28 mouse cellular contexts compared by ENCODE assay signal in the genomic region with DNA sequence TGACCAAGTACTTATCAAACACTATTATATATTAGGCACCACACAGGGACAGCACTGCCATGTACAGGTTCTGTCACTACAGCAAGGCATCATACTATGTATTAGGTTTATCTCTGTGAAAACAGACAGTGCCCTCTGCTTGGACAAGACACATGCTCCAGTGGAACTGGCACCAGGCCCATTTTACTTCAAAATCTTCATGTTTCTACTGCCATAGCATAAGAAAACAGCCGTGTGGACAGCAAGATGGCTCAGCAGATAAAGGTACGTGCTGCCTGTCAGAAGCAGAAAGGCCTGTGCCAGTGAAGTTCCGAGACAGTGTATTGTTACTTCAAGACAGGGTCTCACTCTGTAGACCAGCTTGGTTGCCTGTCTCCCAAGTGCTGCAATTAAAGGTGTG. TPM values are rescaled to one million over a fixed set of nuclear protein-coding genes. Genes with fewer than 3 reads are reported as not detected.
DNase-seq lines count a peak whose midpoint lies in the region; ATAC-seq and TF ChIP-seq lines count a peak whose summit lies in the region.
"Had no signal": no experiment of that assay in that cellular context is flagged by ENCODE, and none has a peak within 500 bp of the region (broad histone marks: within the 10 kb centered on the region; RNA-seq: fewer than 3 reads in every experiment).

No protein-coding gene starts in this region.

- WGBS in liver, embryonic 14.5 days (ENCODE audit: insufficient replicate concordance) = 17% methylated on average over 3 of the region's 3 CpGs
- 95% methylated on average over 3 of the region's 3 CpGs for WGBS in hindbrain, embryonic 10.5 days
- 94% methylated on average over 3 of the region's 3 CpGs for WGBS in forebrain, embryonic 11.5 days
- WGBS in midbrain, embryonic 16.5 days = 85% methylated on average over 3 of the region's 3 CpGs

- no peaks in the 10 kb centered on the region for H3K27me3 ChIP-seq in liver, embryonic 14.5 days (ENCODE audit: control insufficient read depth, insufficient read depth, low read length)
- no peaks in the 10 kb centered on the region for H3K27me3 ChIP-seq in hindbrain, embryonic 10.5 days (ENCODE audit: insufficient read depth, poor library complexity, severe bottlenecking)
- H3K27me3 ChIP-seq in forebrain, embryonic 11.5 days (ENCODE audit: control insufficient read depth, insufficient read depth, low read length) = no peaks in the 10 kb centered on the region
- H3K27me3 ChIP-seq in midbrain, embryonic 16.5 days (ENCODE audit: control insufficient read depth, insufficient read depth, low read depth, low read length) = no peaks in the 10 kb centered on the region
- H3K27me3 ChIP-seq: CH12.LX; embryonic facial prominence, embryonic 13.5 days; forebrain, embryonic 15.5 days; heart, embryonic 12.5 days; midbrain, embryonic 13.5 days had no signal

- no peak overlapping the region; the same call in 1 of the 2 replicates for H3K9ac ChIP-seq in liver, embryonic 14.5 days (replicated peaks)
- no peak overlapping the region for H3K9ac ChIP-seq in forebrain, embryonic 11.5 days (ENCODE audit: low read length)
- no peak overlapping the region for H3K9ac ChIP-seq in midbrain, embryonic 16.5 days (ENCODE audit: low read depth, low read length)
- H3K9ac ChIP-seq: embryonic facial prominence, embryonic 13.5 days; forebrain, embryonic 15.5 days; heart, embryonic 12.5 days; midbrain, embryonic 13.5 days had no signal

- H3K4me1 ChIP-seq in liver, embryonic 14.5 days (replicated peaks; ENCODE audit: control insufficient read depth in 2 of 2, insufficient read depth in 2 of 2, low read length in 1 of 2) = peaks cover 3 to 4% of the 10 kb centered on the region in 2 experiments; a peak in 2 of 4 replicates
- H3K4me1 ChIP-seq in hindbrain, embryonic 10.5 days (replicated peaks) = no peaks in the 10 kb centered on the region
- H3K4me1 ChIP-seq in forebrain, embryonic 11.5 days (replicated peaks; ENCODE audit: control insufficient read depth, insufficient read depth, low read length) = no peaks in the 10 kb centered on the region
- no peaks in the 10 kb centered on the region for H3K4me1 ChIP-seq in midbrain, embryonic 16.5 days (ENCODE audit: control insufficient read depth, insufficient read depth, low read length)
- H3K4me1 ChIP-seq: embryonic facial prominence, embryonic 13.5 days; forebrain, embryonic 15.5 days; midbrain, embryonic 13.5 days had no signal

- no peak overlapping the region for H3K4me2 ChIP-seq in liver, embryonic 14.5 days (ENCODE audit: low read depth)
- no peak overlapping the region for H3K4me2 ChIP-seq in forebrain, embryonic 11.5 days (ENCODE audit: low read depth, low read length, severe bottlenecking)
- no peak overlapping the region for H3K4me2 ChIP-seq in midbrain, embryonic 16.5 days (ENCODE audit: low read length)
- H3K4me2 ChIP-seq: embryonic facial prominence, embryonic 13.5 days; forebrain, embryonic 15.5 days; heart, embryonic 12.5 days; midbrain, embryonic 13.5 days had no signal

- no peak for TF ChIP-seq CTCF in liver, embryonic 14.5 days (IDR thresholded peaks at IDR 0.05; ENCODE audit: low read depth)

- peak; percentile 79 for ATAC-seq in erythroblast, adult 5-6 weeks (replicated peaks; ENCODE audit: low FRiP score, poor library complexity, severe bottlenecking)
- peak; percentile 76 for ATAC-seq in liver, embryonic 14.5 days (ENCODE audit: insufficient read depth)
- ATAC-seq in megakaryocyte-erythroid progenitor cell, adult 5-6 weeks (replicated peaks; ENCODE audit: low FRiP score, low TSS enrichment, poor library complexity, severe bottlenecking) = peak; percentile 94
- no peak for ATAC-seq in forebrain, embryonic 11.5 days (replicated peaks; ENCODE audit: low FRiP score)
- no peak for ATAC-seq in midbrain, embryonic 16.5 days
- ATAC-seq: forebrain, embryonic 15.5 days; lung, postnatal 0 days; midbrain, embryonic 13.5 days had no signal

- no peaks in the 10 kb centered on the region for H3K9me3 ChIP-seq in liver, embryonic 14.5 days (ENCODE audit: control insufficient read depth, low read length)
- no peaks in the 10 kb centered on the region for H3K9me3 ChIP-seq in hindbrain, embryonic 10.5 days
- H3K9me3 ChIP-seq in forebrain, embryonic 11.5 days (ENCODE audit: control insufficient read depth, low read length) = no peaks in the 10 kb centered on the region
- H3K9me3 ChIP-seq in midbrain, embryonic 16.5 days (replicated peaks; ENCODE audit: control insufficient read depth, low read length, poor library complexity, severe bottlenecking) = no peaks in the 10 kb centered on the region
- H3K9me3 ChIP-seq: embryonic facial prominence, embryonic 13.5 days; forebrain, embryonic 15.5 days; G1E; heart, embryonic 12.5 days; midbrain, embryonic 13.5 days had no signal

- H3K36me3 ChIP-seq in liver, embryonic 14.5 days (replicated peaks; ENCODE audit: control insufficient read depth, insufficient read depth, low read depth) = peaks cover 30% of the 10 kb centered on the region
- H3K36me3 ChIP-seq in hindbrain, embryonic 10.5 days = peaks cover 97% of the 10 kb centered on the region
- H3K36me3 ChIP-seq in forebrain, embryonic 11.5 days (ENCODE audit: control insufficient read depth, insufficient read depth, low read length) = peaks cover 18% of the 10 kb centered on the region
- H3K36me3 ChIP-seq in midbrain, embryonic 16.5 days (ENCODE audit: control insufficient read depth, insufficient read depth, low read length) = peaks cover 11% of the 10 kb centered on the region

- H3K27ac ChIP-seq in liver, embryonic 14.5 days = peak overlapping the region; percentile 10
- no peak overlapping the region for H3K27ac ChIP-seq in hindbrain, embryonic 10.5 days
- H3K27ac ChIP-seq in forebrain, embryonic 11.5 days (ENCODE audit: low read depth, low read length) = no peak overlapping the region
- H3K27ac ChIP-seq in midbrain, embryonic 16.5 days (ENCODE audit: low read length) = no peak overlapping the region
- H3K27ac ChIP-seq: embryonic facial prominence, embryonic 13.5 days; forebrain, embryonic 15.5 days; midbrain, embryonic 13.5 days had no signal

- H3K4me3 ChIP-seq in liver, embryonic 14.5 days (ENCODE audit: insufficient read depth in 1 of 2, low read depth in 2 of 2, low read length in 2 of 2) = no peak overlapping the region
- no peak overlapping the region for H3K4me3 ChIP-seq in hindbrain, embryonic 10.5 days
- H3K4me3 ChIP-seq in forebrain, embryonic 11.5 days (ENCODE audit: low read depth, low read length) = no peak overlapping the region
- no peak overlapping the region for H3K4me3 ChIP-seq in midbrain, embryonic 16.5 days (ENCODE audit: low read depth, low read length)
- H3K4me3 ChIP-seq: embryonic facial prominence, embryonic 13.5 days; forebrain, embryonic 15.5 days; heart, embryonic 12.5 days; midbrain, embryonic 13.5 days had no signal

- DNase-seq in MN1 (ENCODE audit: low spot score) = peak; percentile 64
- peak; percentile 41 to 61 (median 48) for DNase-seq in liver, embryonic 14.5 days (ENCODE audit: low read depth in 3 of 3, low spot score in 3 of 3)
- DNase-seq in hindbrain, embryonic 10.5 days (ENCODE audit: low spot score) = no peak
- no peak for DNase-seq in frontal cortex, postnatal 10 days (ENCODE audit: low spot score in 2 of 2)
- no peak for DNase-seq in forebrain, embryonic 11.5 days (ENCODE audit: low spot score)
- DNase-seq: adrenal gland, postnatal 14 days; cerebellum, adult 11-12 months; cerebellum, postnatal 14 days; embryo, embryonic 11 days; gastrocnemius, postnatal 14 days; heart, adult 18-20 months; heart, postnatal 10 days; kidney, adult 18-20 months; kidney, postnatal 4 days; layer of hippocampus, adult 9-11 months; left cerebral cortex, postnatal 4 days; thymus, adult 2 months; thymus, postnatal 4 days had no signal

- TF ChIP-seq EP300 in liver, embryonic 14.5 days (IDR thresholded peaks at IDR 0.05; ENCODE audit: low read depth) = peak; percentile 57

RNA-seq across cellular contexts. Expression of a gene that starts 20.2 kb away (rescaled TPM):
- total RNA-seq in erythroblast, adult 5-6 weeks (2015; ENCODE audit: low replicate concordance) = 7.5 and 12.5 TPM in 2 replicates
- 10.3 and 12.5 TPM in 2 replicates for total RNA-seq in erythroblast, adult 5-6 weeks (2017; ENCODE audit: low replicate concordance)
- 6.3 and 8.1 TPM in 2 replicates for polyA plus RNA-seq in liver, embryonic 14.5 days (2012; rRNA removed)
- 9.9 and 12.2 TPM in 2 replicates for polyA plus RNA-seq in liver, embryonic 14.5 days (2014; fragmentation: Nextera tagmentation; extraction: Ambion mirVana)
- total RNA-seq in megakaryocyte-erythroid progenitor cell, adult 5-6 weeks (2014; fragmentation: Nextera tagmentation) = 24.1 and 37.8 TPM in 2 replicates
- total RNA-seq in megakaryocyte-erythroid progenitor cell, adult 5-6 weeks (2017) = 22.0 and 25.1 TPM in 2 replicates
- 42.5 and 45.3 TPM in 2 replicates for polyA plus RNA-seq in hindbrain, embryonic 10.5 days (2016; fragmentation: Nextera tagmentation; extraction: Ambion mirVana)
- polyA plus RNA-seq in forebrain, embryonic 11.5 days (2014; fragmentation: Nextera tagmentation; extraction: Ambion mirVana) = 45.4 and 50.1 TPM in 2 replicates
- polyA plus RNA-seq in midbrain, embryonic 16.5 days (2015; fragmentation: Nextera tagmentation; extraction: Ambion mirVana) = 40.0 and 41.1 TPM in 2 replicates

RNA-seq across cellular contexts. Expression of a gene that starts 29.1 kb away (rescaled TPM):
- total RNA-seq in erythroblast, adult 5-6 weeks (2015; ENCODE audit: low replicate concordance) = 14.0 and 16.1 TPM in 2 replicates
- 15.0 and 43.1 TPM in 2 replicates for total RNA-seq in erythroblast, adult 5-6 weeks (2017; ENCODE audit: low replicate concordance)
- polyA plus RNA-seq in liver, embryonic 14.5 days (2012; rRNA removed) = 5.5 and 8.5 TPM in 2 replicates
- 29.3 and 31.7 TPM in 2 replicates for polyA plus RNA-seq in liver, embryonic 14.5 days (2014; fragmentation: Nextera tagmentation; extraction: Ambion mirVana)
- total RNA-seq in megakaryocyte-erythroid progenitor cell, adult 5-6 weeks (2014; fragmentation: Nextera tagmentation) = 54.6 and 67.9 TPM in 2 replicates
- 61.7 and 65.6 TPM in 2 replicates for total RNA-seq in megakaryocyte-erythroid progenitor cell, adult 5-6 weeks (2017)
- 136 and 142 TPM in 2 replicates for polyA plus RNA-seq in hindbrain, embryonic 10.5 days (2016; fragmentation: Nextera tagmentation; extraction: Ambion mirVana)
- 158 and 161 TPM in 2 replicates for polyA plus RNA-seq in forebrain, embryonic 11.5 days (2014; fragmentation: Nextera tagmentation; extraction: Ambion mirVana)
- 109 and 124 TPM in 2 replicates for polyA plus RNA-seq in midbrain, embryonic 16.5 days (2015; fragmentation: Nextera tagmentation; extraction: Ambion mirVana)

RNA-seq across cellular contexts. Expression of a gene that starts 33.0 kb away (rescaled TPM):
- 10.2 and 13.0 TPM in 2 replicates for total RNA-seq in erythroblast, adult 5-6 weeks (2015; ENCODE audit: low replicate concordance)
- total RNA-seq in erythroblast, adult 5-6 weeks (2017; ENCODE audit: low replicate concordance) = 8.9 and 18.8 TPM in 2 replicates
- 10.4 and 24.5 TPM in 2 replicates for polyA plus RNA-seq in liver, embryonic 14.5 days (2012; rRNA removed)
- 48.7 and 49.5 TPM in 2 replicates for polyA plus RNA-seq in liver, embryonic 14.5 days (2014; fragmentation: Nextera tagmentation; extraction: Ambion mirVana)
- total RNA-seq in megakaryocyte-erythroid progenitor cell, adult 5-6 weeks (2014; fragmentation: Nextera tagmentation) = 46.1 and 55.7 TPM in 2 replicates
- 71.5 and 106 TPM in 2 replicates for total RNA-seq in megakaryocyte-erythroid progenitor cell, adult 5-6 weeks (2017)
- 60.9 and 62.1 TPM in 2 replicates for polyA plus RNA-seq in hindbrain, embryonic 10.5 days (2016; fragmentation: Nextera tagmentation; extraction: Ambion mirVana)
- 66.8 and 68.0 TPM in 2 replicates for polyA plus RNA-seq in forebrain, embryonic 11.5 days (2014; fragmentation: Nextera tagmentation; extraction: Ambion mirVana)
- 42.8 and 45.2 TPM in 2 replicates for polyA plus RNA-seq in midbrain, embryonic 16.5 days (2015; fragmentation: Nextera tagmentation; extraction: Ambion mirVana)

Comparison
In these comparisons a context has a peak if more than half of its experiments do, and no peak if none do; other contexts are left out.
1. DNase-seq: peak in MN1 (single experiment) and liver, embryonic 14.5 days (3 of 3); none in hindbrain, embryonic 10.5 days (single experiment), frontal cortex, postnatal 10 days (0 of 2) and forebrain, embryonic 11.5 days (single experiment).
2. ATAC-seq: peak in erythroblast, adult 5-6 weeks (single experiment), liver, embryonic 14.5 days (single experiment) and megakaryocyte-erythroid progenitor cell, adult 5-6 weeks (single experiment); none in forebrain, embryonic 11.5 days (single experiment) and midbrain, embryonic 16.5 days (single experiment).